Mouse (Mus musculus) kidney, postnatal 0 days (tissue): Measurements from ENCODE around the gene Mfsd5. TPM values are rescaled to one million over a fixed set of nuclear protein-coding genes. Genes with fewer than 3 reads are reported as not detected.
A peak's percentile ranks its signal among the peaks of the same experiment; 100 is the strongest.

ENCODE experiments used
- ATAC-seq: fragments of 200-750 bp; cut with Nextera tagmentation; replicated peaks from 2 replicates; pipeline ENCODE4 v1.8.0; 2017; ENCODE audit warnings: low read depth, moderate number of reproducible peaks, moderate TSS enrichment, moderate library complexity; ENCODE audit not compliant: low FRiP score
- DNase-seq: peaks from one replicate; pipeline ENCODE4 v3.0.0-alpha.2; 2016; ENCODE audit warnings: low spot score
- H3K27ac ChIP-seq: fragments of 300-500 bp; sonication (generic); 2 replicates; pipeline ENCODE4 v1.5.1; 2014; ENCODE audit warnings: mild to moderate bottlenecking
- H3K27me3 ChIP-seq: fragments of 300-500 bp; sonication (generic); 2 replicates; pipeline ENCODE4 v1.6.1; 2014; ENCODE audit warnings: low read length, mixed read lengths; ENCODE audit not compliant: insufficient read depth
- H3K36me3 ChIP-seq: fragments of 300-500 bp; sonication (generic); 2 replicates; pipeline ENCODE4 v1.6.1; 2014; ENCODE audit warnings: low read length, mixed read lengths; ENCODE audit not compliant: insufficient read depth
- H3K4me1 ChIP-seq: fragments of 300-500 bp; sonication (generic); replicated peaks from 2 replicates; pipeline ENCODE4 v1.6.1; 2014; ENCODE audit warnings: antibody characterized with exemption, low read length, mixed read lengths; ENCODE audit not compliant: insufficient read depth
- H3K4me2 ChIP-seq: fragments of 300-500 bp; sonication (generic); 2 replicates; pipeline ENCODE4 v1.6.1; 2014; ENCODE audit warnings: mild to moderate bottlenecking, low read length, moderate library complexity, mixed read lengths
- H3K4me3 ChIP-seq: fragments of 300-500 bp; sonication (generic); replicated peaks from 2 replicates; pipeline ENCODE4 v1.5.1; 2014; ENCODE audit warnings: low read depth, low read length
- H3K9ac ChIP-seq: fragments of 300-500 bp; sonication (generic); 2 replicates; pipeline ENCODE4 v1.6.1; 2014; ENCODE audit warnings: low read depth, low read length
- H3K9me3 ChIP-seq: fragments of 300-500 bp; sonication (generic); replicated peaks from 2 replicates; pipeline ENCODE4 v1.6.1; 2016; ENCODE audit warnings: low read length, inconsistent platforms, mixed read lengths
- CTCF ChIP-seq: IDR thresholded peaks from 2 replicates; pipeline ENCODE4 v1.5.1; 2016; ENCODE audit warnings: antibody characterized with exemption, low read depth, mild to moderate bottlenecking, moderate library complexity
- WGBS: fragments of 180-500 bp; shearing (Covaris S2); extraction: QIAGEN DNeasy Blood & Tissue Kit; methylation state at CpG from one replicate; pipeline ENCODE4 v1.1.7; 2014; 5-methylcytosine and 5-hydroxymethylcytosine counted together
- polyA plus RNA-seq: library from polyadenylated mRNA; unstranded; fragments of >200 nt; fragmentation: Nextera tagmentation; extraction: Ambion mirVana; gene quantifications from 2 replicates; pipeline ENCODE4 v1.2.1, GENCODE M21; 2015

Mfsd5 gene
- polyA plus RNA-seq, 1 experiment from 2014 or later, result 73.2 TPM

DNA sequence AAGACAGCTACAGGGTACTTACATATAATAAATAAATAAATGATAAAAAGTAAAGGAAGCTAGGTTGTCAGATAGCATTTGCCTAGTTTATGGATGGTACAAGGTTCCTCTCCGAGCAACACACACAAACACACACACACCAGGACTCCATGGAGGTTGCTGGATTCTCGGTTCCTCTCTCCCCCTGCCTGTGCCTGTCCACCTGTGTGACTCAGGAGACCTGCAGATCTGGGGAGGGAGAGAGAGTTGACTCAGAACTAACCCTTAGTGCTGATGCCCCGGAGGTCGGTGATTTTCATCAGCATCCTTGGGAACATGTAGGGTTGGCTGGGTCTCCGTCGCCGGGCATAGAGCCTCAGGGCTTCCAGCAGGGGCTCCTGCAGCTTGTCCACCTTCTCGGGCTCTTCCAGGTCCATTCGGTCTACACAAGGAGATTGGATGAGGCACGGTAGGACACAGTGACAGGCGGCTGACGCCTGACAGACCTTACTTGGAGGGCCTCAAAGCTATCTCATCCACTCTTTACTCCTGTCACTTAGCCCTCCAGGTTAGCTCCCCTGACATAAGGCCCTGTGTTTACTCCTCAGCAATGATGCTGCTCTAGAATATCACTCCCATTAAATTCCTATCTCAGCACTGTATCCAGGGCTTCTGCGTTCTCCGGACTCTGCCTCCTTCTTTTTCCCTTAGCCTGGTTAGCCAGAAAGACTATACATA is 40.6 kb upstream of the Mfsd5 start:
- Histone ChIP-seq H3K27ac (no peak overlapping the region), H3K27me3 (no peaks in the 10 kb centered on the region), H3K4me2 (no peak overlapping the region), H3K9ac (no peak overlapping the region), H3K9me3 (no peaks in the 10 kb centered on the region), H3K4me3 (no peak overlapping the region), H3K4me1 (peaks cover 13% of the 10 kb centered on the region), H3K36me3 (peaks cover 12% of the 10 kb centered on the region)
- no peak for ATAC-seq
- 87% methylated on average over 14 of the region's 14 CpGs for WGBS
- TF ChIP-seq CTCF, result no peak
- no peak for DNase-seq

DNA sequence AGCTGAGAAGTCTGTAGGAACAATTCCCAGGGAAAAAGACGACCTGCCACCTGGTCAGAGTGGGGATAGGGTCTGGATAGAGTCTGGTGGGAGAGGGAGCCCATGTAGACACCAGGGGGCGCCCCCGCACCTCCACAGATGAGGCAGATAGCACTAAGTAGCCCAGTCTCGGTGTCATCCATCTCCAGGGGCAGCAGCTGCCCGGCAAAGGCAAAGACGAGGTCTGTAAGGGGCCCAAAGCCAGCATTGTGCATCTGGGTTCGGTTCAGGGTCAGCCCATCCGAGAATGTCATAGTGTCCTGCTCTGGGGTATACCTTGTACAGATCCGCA is 40.0 kb upstream of the Mfsd5 start:
- peak; percentile 45; the same call in 1 of the 2 replicates for ATAC-seq
- TF ChIP-seq CTCF, result peak; percentile 94
- DNase-seq, result peak; percentile 91
- no peak overlapping the region for H3K4me2 ChIP-seq
- H3K27ac ChIP-seq, result no peak overlapping the region
- no peak overlapping the region for H3K4me3 ChIP-seq
- WGBS, result 13% methylated on average over 9 of the region's 9 CpGs
- H3K9me3 ChIP-seq, result no peaks in the 10 kb centered on the region
- no peaks in the 10 kb centered on the region for H3K27me3 ChIP-seq
- peaks cover 18% of the 10 kb centered on the region for H3K4me1 ChIP-seq
- peaks cover 12% of the 10 kb centered on the region for H3K36me3 ChIP-seq
- no peak overlapping the region for H3K9ac ChIP-seq

DNA sequence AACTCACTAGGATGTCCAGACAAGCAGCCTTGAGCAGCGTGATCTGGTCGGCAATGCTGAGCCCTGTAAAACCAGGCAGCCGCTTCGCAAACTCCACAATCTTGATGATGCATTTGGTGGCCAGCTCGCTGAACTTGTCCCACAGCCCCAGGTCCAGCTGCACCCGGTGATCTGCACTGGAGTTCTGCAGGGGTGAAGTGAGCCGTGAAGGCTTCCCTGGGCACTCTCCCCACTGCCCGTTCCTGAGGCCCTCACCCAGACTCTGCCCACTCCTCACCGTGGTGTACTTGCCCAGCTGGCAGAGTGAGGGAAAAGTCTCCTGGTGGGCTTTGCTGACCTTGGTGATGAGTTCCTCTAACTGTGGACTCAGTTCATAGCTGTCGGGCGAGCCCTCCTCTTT is 39.4 kb upstream of the Mfsd5 start:
- DNase-seq, result no peak
- Histone ChIP-seq H3K27ac (0 out of 2 replicates have a peak overlapping the region, but pooled peaks have one; percentile 57), H3K36me3 (peaks cover 12% of the 10 kb centered on the region), H3K9me3 (no peaks in the 10 kb centered on the region), H3K4me2 (no peak overlapping the region), H3K9ac (no peak overlapping the region), H3K4me1 (peaks cover 22% of the 10 kb centered on the region), H3K4me3 (no peak overlapping the region), H3K27me3 (no peaks in the 10 kb centered on the region)
- no peak for TF ChIP-seq CTCF
- WGBS, result 63% methylated on average over 11 of the region's 11 CpGs
- no peak for ATAC-seq

- TF ChIP-seq CTCF, result no peak
- DNase-seq, result no peak
- Histone ChIP-seq H3K36me3 (peaks cover 11% of the 10 kb centered on the region), H3K4me2 (no peak overlapping the region), H3K4me3 (no peak overlapping the region), H3K4me1 (peaks cover 25% of the 10 kb centered on the region), H3K27ac (peak overlapping the region; percentile 50), H3K9me3 (no peaks in the 10 kb centered on the region), H3K27me3 (no peaks in the 10 kb centered on the region), H3K9ac (no peak overlapping the region)
- no peak for ATAC-seq
- 65% methylated on average over 4 of the region's 4 CpGs for WGBS
These were observed 38.6 kb upstream of the Mfsd5 start for GRCm38 (mm10) chr15:102240607-102241006.

DNA sequence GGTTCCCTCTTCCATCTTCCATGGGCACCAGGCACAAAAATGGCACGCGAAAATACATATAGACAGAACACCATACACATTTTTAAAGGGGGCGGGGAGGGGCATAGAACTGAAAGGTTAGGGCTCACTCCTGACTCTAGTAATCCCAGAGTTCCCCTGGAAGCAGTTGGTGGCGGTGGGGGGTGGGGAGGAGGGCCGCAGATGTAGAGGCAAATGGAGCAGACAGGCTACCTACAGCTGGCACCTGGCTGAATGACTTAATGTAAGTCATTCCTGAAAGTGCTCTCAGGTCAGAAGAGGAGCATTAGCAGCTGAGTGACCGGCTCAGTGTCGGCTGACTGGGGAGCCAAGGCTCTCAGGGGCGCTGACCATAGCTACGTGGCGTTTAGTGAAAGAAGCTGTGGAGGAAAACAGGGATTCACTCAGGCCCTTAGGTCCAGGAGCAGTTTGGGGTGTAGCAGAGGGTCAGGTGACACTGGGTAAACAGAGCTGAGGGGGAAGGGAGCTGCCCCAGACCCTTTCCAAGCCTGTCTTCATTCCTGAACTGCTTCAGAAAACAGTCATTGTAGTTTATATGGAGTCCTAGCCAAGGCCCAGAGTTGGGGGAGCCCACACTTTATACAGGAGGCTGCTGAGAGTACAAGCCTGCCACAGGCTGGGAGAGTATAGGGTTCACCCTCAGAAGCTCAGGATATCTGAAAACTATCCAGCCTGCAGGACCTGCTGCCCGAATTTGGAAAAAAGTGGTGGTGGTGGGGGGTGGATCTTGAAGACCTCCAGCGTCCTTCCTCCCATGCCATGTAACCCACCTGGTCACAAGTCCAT is 36.6 kb upstream of the Mfsd5 start:
- H3K27me3 ChIP-seq, result no peaks in the 10 kb centered on the region
- no peak for ATAC-seq
- H3K27ac ChIP-seq, result peak overlapping the region; percentile 26; the same call in 1 of the 2 replicates
- no peak for DNase-seq
- H3K9ac ChIP-seq, result no peak overlapping the region
- H3K4me1 ChIP-seq, result peaks cover 29% of the 10 kb centered on the region
- H3K4me2 ChIP-seq, result peak overlapping the region; percentile 88
- H3K4me3 ChIP-seq, result no peak overlapping the region
- TF ChIP-seq CTCF, result no peak
- H3K36me3 ChIP-seq, result no peaks in the 10 kb centered on the region
- no peaks in the 10 kb centered on the region for H3K9me3 ChIP-seq
- WGBS, result 44% methylated on average over 12 of the region's 12 CpGs
